Mouse (Mus musculus) neural tube, embryonic 11.5 days (tissue): Measurements from ENCODE around the gene Minpp1. TPM values are rescaled to one million over a fixed set of nuclear protein-coding genes. Genes with fewer than 3 reads are reported as not detected.

Experiments used
- ATAC-seq: fragments of 200-750 bp; cut with Nextera tagmentation; 2 replicates; pipeline ENCODE4 v1.8.0; 2017; ENCODE audit warnings: moderate number of reproducible peaks, mild to moderate bottlenecking, moderate TSS enrichment, moderate library complexity; ENCODE audit not compliant: insufficient read depth, low FRiP score, low TSS enrichment
- DNase-seq: peaks from one replicate; pipeline ENCODE4 v3.0.0-alpha.2; 2015; ENCODE audit warnings: low spot score
- H3K27ac ChIP-seq: fragments of 300-500 bp; sonication (generic); 2 replicates; pipeline ENCODE4 v1.5.1; 2014; ENCODE audit warnings: low read depth, mild to moderate bottlenecking, low read length
- H3K27me3 ChIP-seq: fragments of 300-500 bp; sonication (generic); 2 replicates; pipeline ENCODE4 v1.6.1; 2014; ENCODE audit warnings: mild to moderate bottlenecking, low read length, mixed read lengths; ENCODE audit not compliant: control insufficient read depth, insufficient read depth
- H3K36me3 ChIP-seq: fragments of 300-500 bp; sonication (generic); 2 replicates; pipeline ENCODE4 v1.6.1; 2014; ENCODE audit warnings: mild to moderate bottlenecking, low read length, moderate library complexity, mixed read lengths; ENCODE audit not compliant: control insufficient read depth, insufficient read depth
- H3K4me1 ChIP-seq: fragments of 300-500 bp; sonication (generic); 2 replicates; pipeline ENCODE4 v1.6.1; 2014; ENCODE audit warnings: low read length, mixed read lengths; ENCODE audit not compliant: control insufficient read depth, insufficient read depth
- H3K4me2 ChIP-seq: fragments of 300-500 bp; sonication (generic); 2 replicates; pipeline ENCODE4 v1.6.1; 2014; ENCODE audit warnings: low read depth, mild to moderate bottlenecking, moderate library complexity
- H3K4me3 ChIP-seq: fragments of 300-500 bp; sonication (generic); 2 replicates; pipeline ENCODE4 v1.5.1; 2014; ENCODE audit warnings: low read depth, low read length
- H3K9ac ChIP-seq: fragments of 300-500 bp; sonication (generic); 2 replicates; pipeline ENCODE4 v1.6.1; 2014; ENCODE audit warnings: mild to moderate bottlenecking, low read length
- H3K9me3 ChIP-seq: fragments of 300-500 bp; sonication (generic); 2 replicates; pipeline ENCODE4 v1.6.1; 2016; ENCODE audit warnings: low read length; ENCODE audit not compliant: control insufficient read depth
- WGBS: fragments of 180-500 bp; shearing (Covaris S2); extraction: QIAGEN DNeasy Blood & Tissue Kit; methylation state at CpG from one replicate; pipeline ENCODE4 v1.1.7; 2014; 5-methylcytosine and 5-hydroxymethylcytosine counted together
- polyA plus RNA-seq: library from polyadenylated mRNA; unstranded; fragments of >200 nt; fragmentation: Nextera tagmentation; extraction: Ambion mirVana; gene quantifications from 2 replicates; pipeline ENCODE4 v1.2.1, GENCODE M21; 2014

The Minpp1 gene
- polyA plus RNA-seq, 1 experiment from 2014 or later: 71.1 TPM

DNA sequence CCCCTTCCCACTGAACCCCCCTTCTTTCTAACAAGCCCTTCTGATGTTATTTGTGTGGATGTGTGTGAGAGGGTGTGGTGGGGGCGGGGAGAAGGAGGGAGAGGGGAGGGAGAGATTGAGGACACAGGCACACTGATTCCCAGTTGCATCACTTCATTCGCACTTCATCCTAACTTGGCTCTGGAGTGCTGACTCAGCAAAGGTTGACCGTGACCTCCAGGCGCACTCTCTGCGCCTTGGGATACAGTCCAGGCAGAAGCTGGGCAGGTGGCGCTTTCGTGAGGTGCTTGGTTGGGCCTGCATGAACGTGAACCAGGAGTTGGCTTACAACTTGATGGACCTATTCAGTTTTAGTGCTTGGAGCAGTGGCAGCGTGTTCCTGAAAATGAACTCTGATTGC is 22.0 kb downstream of the Minpp1 start:
- 96% methylated on average over 9 of the region's 9 CpGs for WGBS
- H3K4me1 ChIP-seq: no peaks in the 10 kb centered on the region
- peaks cover 2% of the 10 kb centered on the region; the same call in 1 of the 2 replicates for H3K36me3 ChIP-seq
- H3K4me3 ChIP-seq: no peak overlapping the region
- ATAC-seq (no peak), DNase-seq (no peak)
- H3K4me2 ChIP-seq: no peak overlapping the region
- H3K27me3 ChIP-seq: no peaks in the 10 kb centered on the region
- no peaks in the 10 kb centered on the region for H3K9me3 ChIP-seq
- no peak overlapping the region for H3K9ac ChIP-seq
- H3K27ac ChIP-seq: no peak overlapping the region

DNA sequence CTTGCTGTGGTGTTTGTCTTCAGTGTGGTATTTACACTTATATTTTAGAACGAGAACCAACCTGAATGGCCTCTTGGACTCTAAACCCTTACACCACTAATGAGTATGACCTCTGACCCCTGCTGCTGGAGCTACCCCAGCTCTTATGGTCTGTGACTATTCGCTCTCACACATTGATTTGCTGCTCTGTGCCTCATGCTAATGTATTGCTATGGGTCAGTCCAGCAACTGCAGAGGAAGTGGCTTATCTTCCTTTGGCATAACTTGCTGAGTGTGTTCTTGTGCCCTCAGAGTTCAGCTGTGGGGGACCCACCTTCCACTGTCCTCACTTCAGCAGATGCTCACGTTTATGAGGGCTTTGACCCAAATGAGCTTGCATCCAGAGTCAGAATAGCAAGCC is 24.7 kb downstream of the Minpp1 start:
- peaks cover 6% of the 10 kb centered on the region for H3K36me3 ChIP-seq
- no peak overlapping the region for H3K4me2 ChIP-seq
- no peak overlapping the region for H3K9ac ChIP-seq
- H3K4me3 ChIP-seq: no peak overlapping the region
- no peaks in the 10 kb centered on the region for H3K27me3 ChIP-seq
- no peaks in the 10 kb centered on the region for H3K4me1 ChIP-seq
- no peak for ATAC-seq
- DNase-seq: no peak
- no peak overlapping the region for H3K27ac ChIP-seq
- H3K9me3 ChIP-seq: no peaks in the 10 kb centered on the region
- WGBS: 76% methylated on average over 3 of the region's 3 CpGs

DNA sequence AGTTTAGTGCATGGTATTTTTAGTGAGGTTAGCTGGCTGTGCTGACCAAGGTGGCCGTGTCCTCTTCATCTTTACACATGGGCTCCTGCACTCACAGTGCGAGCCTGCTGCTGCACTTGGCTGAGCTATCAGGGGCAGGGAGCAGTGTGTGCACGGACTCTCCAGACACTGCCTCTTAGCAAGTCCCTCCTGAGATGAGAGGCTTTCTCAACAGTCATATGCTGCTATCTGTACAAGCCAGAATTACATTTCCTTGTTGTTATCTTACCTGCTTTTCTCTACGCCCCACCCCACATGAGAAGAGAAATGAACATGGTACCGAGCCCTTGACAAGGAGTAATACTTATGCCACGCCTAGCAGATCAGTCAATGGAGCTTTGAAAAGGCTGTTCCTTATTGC is 25.4 kb downstream of the Minpp1 start:
- Histone ChIP-seq H3K36me3 (peaks cover 6% of the 10 kb centered on the region), H3K4me3 (no peak overlapping the region), H3K27me3 (no peaks in the 10 kb centered on the region), H3K9ac (no peak overlapping the region), H3K9me3 (no peaks in the 10 kb centered on the region), H3K4me2 (no peak overlapping the region), H3K4me1 (no peaks in the 10 kb centered on the region), H3K27ac (no peak overlapping the region)
- WGBS: 98% methylated on average over 6 of the region's 6 CpGs
- DNase-seq: no peak
- ATAC-seq: no peak

DNA sequence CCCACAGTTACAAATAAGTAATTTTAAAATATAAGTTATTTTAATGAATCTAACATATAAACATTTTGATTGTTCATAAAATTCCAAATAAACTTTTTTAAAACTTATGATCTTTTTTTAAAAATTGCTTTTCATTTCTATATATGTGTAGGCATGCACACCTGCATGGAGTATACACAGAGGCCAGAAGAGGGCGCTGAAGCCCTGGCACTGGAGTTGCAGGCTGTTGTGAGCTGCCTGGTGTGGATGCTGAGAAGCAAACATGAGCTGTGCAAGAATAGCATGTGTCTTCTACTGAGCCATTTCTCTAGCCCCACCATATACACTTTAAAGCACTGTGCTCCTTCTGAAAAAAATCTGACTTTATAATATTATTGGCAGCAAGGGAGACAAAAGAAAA is 26.9 kb downstream of the Minpp1 start:
- WGBS: 38% methylated on average over 1 of the region's 1 CpGs
- H3K4me2 ChIP-seq: no peak overlapping the region
- H3K27me3 ChIP-seq: no peaks in the 10 kb centered on the region
- H3K9ac ChIP-seq: no peak overlapping the region
- no peaks in the 10 kb centered on the region for H3K9me3 ChIP-seq
- no peak for ATAC-seq
- DNase-seq: no peak
- H3K36me3 ChIP-seq: peaks cover 6% of the 10 kb centered on the region
- no peak overlapping the region for H3K4me3 ChIP-seq
- H3K27ac ChIP-seq: no peak overlapping the region
- no peaks in the 10 kb centered on the region for H3K4me1 ChIP-seq

DNA sequence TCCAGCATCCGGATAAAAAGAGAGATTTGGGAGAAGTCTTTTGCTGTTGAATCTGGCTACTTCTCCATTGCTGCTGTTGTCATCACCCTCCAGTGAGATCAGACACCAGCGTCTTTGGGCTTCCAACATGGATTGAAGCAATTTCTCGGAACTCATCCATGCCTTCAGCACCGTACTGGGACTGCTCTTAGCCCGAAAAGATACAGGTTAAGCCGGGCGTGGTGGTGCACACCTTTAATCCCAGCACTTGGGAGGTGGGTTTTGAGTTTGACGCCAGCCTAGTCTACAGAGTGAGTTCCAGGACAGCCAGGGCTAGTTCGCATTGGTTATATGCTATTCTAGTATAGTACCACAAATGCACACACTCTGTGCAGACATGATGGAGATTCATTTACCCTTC is 31.0 kb downstream of the Minpp1 start:
- H3K9ac ChIP-seq: no peak overlapping the region
- no peak overlapping the region for H3K27ac ChIP-seq
- no peak overlapping the region for H3K4me2 ChIP-seq
- WGBS: 95% methylated on average over 9 of the region's 9 CpGs
- no peak for ATAC-seq
- H3K27me3 ChIP-seq: no peaks in the 10 kb centered on the region
- H3K4me3 ChIP-seq: no peak overlapping the region
- H3K4me1 ChIP-seq: no peaks in the 10 kb centered on the region
- H3K36me3 ChIP-seq: peaks cover 6% of the 10 kb centered on the region
- no peak for DNase-seq
- no peaks in the 10 kb centered on the region for H3K9me3 ChIP-seq

DNA sequence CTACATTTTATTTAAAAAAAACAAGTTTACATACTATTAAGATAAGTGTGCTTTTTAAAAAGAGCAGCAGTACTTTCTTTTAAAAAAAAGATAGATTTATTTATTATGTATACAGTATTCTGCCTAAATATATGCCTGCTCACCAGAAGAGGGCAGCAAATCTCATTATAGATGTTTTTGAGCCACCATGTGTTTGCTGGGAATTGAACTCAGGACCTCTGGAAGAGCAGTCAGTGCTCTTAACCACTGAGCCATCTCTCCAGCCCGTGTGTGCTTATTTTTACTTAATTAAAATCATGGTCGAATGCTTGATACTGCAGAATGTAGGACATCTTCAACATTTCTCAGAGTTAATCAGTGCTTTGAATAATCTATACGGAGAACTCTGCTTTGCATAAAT is 35.9 kb downstream of the Minpp1 start:
- no peak overlapping the region for H3K4me2 ChIP-seq
- H3K9ac ChIP-seq: no peak overlapping the region
- no peak overlapping the region for H3K27ac ChIP-seq
- no peak overlapping the region for H3K4me3 ChIP-seq
- no peak for DNase-seq
- H3K9me3 ChIP-seq: no peaks in the 10 kb centered on the region
- no peaks in the 10 kb centered on the region for H3K36me3 ChIP-seq
- H3K27me3 ChIP-seq: no peaks in the 10 kb centered on the region
- H3K4me1 ChIP-seq: no peaks in the 10 kb centered on the region
- 82% methylated on average over 3 of the region's 3 CpGs for WGBS
- no peak for ATAC-seq

DNA sequence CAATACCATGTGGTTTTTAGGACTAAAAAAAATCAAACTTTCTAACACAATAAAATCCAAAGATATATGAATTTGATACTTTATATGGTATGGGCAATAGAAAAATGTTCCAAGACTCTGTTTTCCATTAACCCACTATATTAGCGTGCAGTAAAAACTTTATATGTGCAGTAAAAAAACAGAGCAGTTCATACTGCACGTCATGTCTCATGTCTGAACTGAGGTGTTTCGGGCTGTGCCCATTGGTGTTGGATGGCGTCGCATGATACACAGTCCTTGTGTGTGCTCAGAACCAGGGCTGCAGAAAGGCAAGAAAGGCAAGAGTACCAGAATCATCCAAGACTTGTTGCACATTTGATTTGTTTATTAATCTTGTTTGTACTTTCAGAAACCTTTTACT is 36.7 kb downstream of the Minpp1 start:
- DNase-seq (no peak), ATAC-seq (no peak)
- Histone ChIP-seq H3K4me2 (no peak overlapping the region), H3K4me1 (no peaks in the 10 kb centered on the region), H3K27me3 (no peaks in the 10 kb centered on the region), H3K36me3 (no peaks in the 10 kb centered on the region), H3K27ac (no peak overlapping the region), H3K9me3 (no peaks in the 10 kb centered on the region), H3K9ac (no peak overlapping the region), H3K4me3 (no peak overlapping the region)
- WGBS: 94% methylated on average over 5 of the region's 5 CpGs

DNA sequence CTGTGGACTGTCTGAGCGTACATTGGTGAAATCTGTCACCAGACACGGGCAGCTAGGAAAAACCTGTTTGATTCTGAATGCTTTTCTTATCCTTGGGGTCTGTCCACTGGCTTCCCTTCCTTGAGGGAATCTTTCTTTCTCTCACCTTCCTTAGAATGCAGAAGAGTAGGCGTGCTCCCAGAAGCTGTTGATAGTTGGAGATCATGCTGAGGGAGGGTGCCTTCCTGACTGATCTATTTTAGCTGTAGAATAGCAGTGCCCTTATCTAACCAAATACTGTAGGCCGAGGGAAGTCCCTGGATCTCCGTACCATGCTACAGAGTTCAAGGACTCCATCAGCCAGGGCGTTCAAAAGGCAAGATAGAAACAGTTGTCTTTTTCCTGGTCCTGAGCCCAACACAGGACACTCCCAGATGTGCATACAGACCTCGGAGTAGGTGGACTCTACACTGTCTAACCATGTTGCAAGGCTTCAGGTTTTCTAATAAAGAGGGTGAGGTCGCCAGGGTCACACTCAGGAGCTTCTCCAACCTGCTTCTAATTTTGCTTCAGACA is 37.3 kb downstream of the Minpp1 start:
- Histone ChIP-seq H3K4me1 (no peaks in the 10 kb centered on the region), H3K9ac (no peak overlapping the region), H3K4me2 (no peak overlapping the region), H3K27me3 (no peaks in the 10 kb centered on the region), H3K9me3 (no peaks in the 10 kb centered on the region), H3K36me3 (no peaks in the 10 kb centered on the region), H3K4me3 (no peak overlapping the region), H3K27ac (no peak overlapping the region)
- DNase-seq (no peak), ATAC-seq (no peak)
- WGBS: 89% methylated on average over 8 of the region's 8 CpGs

DNA sequence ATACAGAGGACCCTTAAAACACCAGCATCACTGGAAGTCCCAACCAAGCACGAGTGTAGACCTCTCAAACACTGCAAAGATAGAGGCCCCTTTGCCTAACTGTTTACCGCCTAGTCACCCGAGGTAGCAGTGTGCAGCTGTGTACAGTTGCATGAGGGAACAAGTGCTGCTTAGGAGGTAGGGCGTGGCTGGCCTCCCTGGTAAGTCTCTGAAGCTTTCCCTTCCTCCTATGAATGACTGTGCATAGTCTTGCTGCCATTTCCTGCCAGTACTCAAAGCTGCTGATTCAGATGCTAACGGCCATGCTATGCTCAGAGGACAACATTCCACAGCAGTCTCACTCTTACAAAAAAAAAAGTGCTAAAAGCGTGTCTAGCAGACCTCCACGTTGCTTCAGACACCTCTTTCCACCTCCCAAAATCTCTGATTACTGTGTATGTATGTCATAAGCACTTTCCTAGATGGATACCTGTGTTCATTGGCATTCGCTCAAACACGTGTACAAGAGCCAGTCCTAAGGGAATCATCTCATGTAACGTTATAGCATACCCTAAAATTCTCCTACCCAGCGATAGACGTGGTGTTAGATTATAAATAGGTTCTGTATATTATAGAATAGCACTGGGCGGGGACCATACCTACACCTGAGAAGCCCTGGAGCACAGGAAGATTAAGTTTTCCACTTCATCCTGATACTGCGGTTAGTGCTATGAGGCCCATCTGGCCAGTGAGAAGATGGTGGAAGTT is 38.4 kb downstream of the Minpp1 start:
- Histone ChIP-seq H3K4me3 (no peak overlapping the region), H3K36me3 (no peaks in the 10 kb centered on the region), H3K4me2 (no peak overlapping the region), H3K9me3 (no peaks in the 10 kb centered on the region), H3K4me1 (no peaks in the 10 kb centered on the region), H3K27ac (no peak overlapping the region), H3K27me3 (no peaks in the 10 kb centered on the region), H3K9ac (no peak overlapping the region)
- 82% methylated on average over 14 of the region's 14 CpGs for WGBS
- DNase-seq (no peak), ATAC-seq (no peak)
